Mouse (Mus musculus) gastrocnemius, adult 2 months (tissue): ENCODE data around the gene AY761185. TPM values are rescaled to one million over a fixed set of nuclear protein-coding genes. Genes with fewer than 3 reads are reported as not detected.
"Not testable (repeated sequence)": the region's sequence is repeated elsewhere in the genome, so short reads cannot be mapped to it uniquely, and the experiment has no call there.

Experiments
- DNase-seq: peaks from one replicate; pipeline ENCODE4 v3.0.0; 2022
- H3K27ac ChIP-seq: fragments of 200-600 bp; 2 replicates; pipeline ENCODE4 v1.8.1; 2022; ENCODE audit warnings: mild to moderate bottlenecking
- H3K4me3 ChIP-seq: fragments of 200-600 bp; 2 replicates; pipeline ENCODE4 v1.8.1; 2022; ENCODE audit warnings: mild to moderate bottlenecking, moderate library complexity
- CTCF ChIP-seq: fragments of 200-600 bp; IDR thresholded peaks from 2 replicates; pipeline ENCODE4 v1.8.1; 2022; ENCODE audit warnings: antibody characterized with exemption, mild to moderate bottlenecking, moderate library complexity
- intact Hi-C: fragments of 180-260 bp; cut with DNase I; formaldehyde crosslinking; loops from one replicate; pipeline ENCODE4 v1.15.1; 2025
- long read RNA-seq, 2 experiments: library from polyadenylated mRNA; stranded (forward); transcript quantifications; one replicate each; pipeline ENCODE4 v2.0.0; 2021
- total RNA-seq, 2 experiments: library from RNA; stranded (reverse); gene quantifications; 2 replicates each; pipeline ENCODE4 v1.2.3; 2021

AY761185 gene
- total RNA-seq = not detected
- long read RNA-seq, experiment 1 = 0 reads
- long read RNA-seq, experiment 2 = 0 reads

- H3K4me3 ChIP-seq = no peak within 1 kb of the TSS
- H3K27ac ChIP-seq = no peak within 1 kb of the TSS
- intact Hi-C loops = no loop called here
- no peak for DNase-seq
- no peak for TF ChIP-seq CTCF
Measured at GRCm38 (mm10) chr8:20944610-20945009, at the start of gene AY761185. TSS of gene AY761185 (minus strand) at chr8:20944710.

DNA sequence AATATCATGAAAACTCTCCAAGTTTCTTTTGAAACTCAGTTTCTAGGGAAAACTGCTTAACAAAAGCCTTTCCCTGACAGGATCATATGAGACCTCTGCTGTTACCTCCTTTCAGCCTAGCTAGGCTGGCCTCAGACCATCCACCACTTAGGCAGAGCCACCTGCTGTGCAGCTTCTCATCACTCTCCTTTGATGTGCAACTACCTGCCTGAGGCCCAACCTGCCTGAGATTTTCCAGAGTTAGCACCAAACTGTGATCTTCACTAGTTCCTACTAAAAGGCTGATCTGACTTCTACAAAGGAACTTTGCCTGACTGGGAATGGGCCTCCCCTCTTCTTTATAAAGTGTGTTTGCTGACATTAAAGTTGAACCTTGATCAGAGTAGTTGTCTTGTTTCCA lies 49.5 kb upstream of the AY761185 start:
- intact Hi-C loops, DNase-seq, H3K4me3 ChIP-seq, H3K27ac ChIP-seq: not testable (repeated sequence)

DNA sequence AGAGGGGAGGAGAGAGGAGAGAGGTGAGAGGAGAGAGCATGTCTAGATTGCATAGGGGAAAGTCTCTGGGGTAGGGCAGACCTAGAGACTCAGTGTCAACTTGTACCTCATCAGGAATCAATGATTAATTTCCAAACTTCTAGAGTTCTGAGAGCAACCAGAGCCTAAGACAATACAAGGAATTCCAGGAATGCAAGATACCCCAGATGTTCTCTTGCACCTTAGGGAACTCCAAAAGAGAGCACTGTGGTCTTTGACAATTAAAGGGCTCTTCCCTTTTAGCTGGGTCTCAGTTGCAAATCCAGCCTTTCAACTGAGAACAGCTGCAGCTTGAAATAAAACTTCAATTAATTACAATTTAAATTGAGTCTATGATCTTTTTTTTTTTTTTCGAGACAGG lies 35.3 kb upstream of the AY761185 start:
- no peak for TF ChIP-seq CTCF
- DNase-seq = no peak
- intact Hi-C loops = no loop called here
- H3K27ac ChIP-seq = no peak overlapping the region
- no peak overlapping the region for H3K4me3 ChIP-seq

DNA sequence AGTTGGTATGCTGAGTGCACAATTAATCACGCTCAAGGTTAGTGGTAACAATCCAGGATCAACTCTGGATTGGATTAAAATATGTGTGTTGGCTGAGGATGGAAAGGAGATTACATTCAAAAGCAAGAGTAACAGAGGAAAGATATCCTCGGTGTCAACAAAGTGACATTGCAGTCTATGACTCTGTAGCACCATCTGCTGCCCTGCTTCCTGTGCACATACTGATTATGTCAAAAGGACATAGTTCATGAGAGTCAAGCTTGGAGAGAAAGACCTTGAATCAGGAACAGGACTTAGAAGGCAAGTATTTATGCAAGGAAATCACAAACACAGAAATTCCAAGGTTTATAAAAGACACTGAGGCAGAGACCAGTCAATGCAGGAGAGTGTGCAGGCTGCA lies 20.0 kb upstream of the AY761185 start:
- DNase-seq = no peak
- H3K27ac ChIP-seq = no peak overlapping the region
- intact Hi-C loops = no loop called here
- TF ChIP-seq CTCF = no peak
- no peak overlapping the region for H3K4me3 ChIP-seq

- Histone ChIP-seq H3K4me3 (no peak within 1 kb of the TSS), H3K27ac (no peak within 1 kb of the TSS)
- no peak for DNase-seq
- intact Hi-C loops = no loop called here
- TF ChIP-seq CTCF = no peak
Measured at GRCm38 (mm10) chr8:20921971-20922370, 22.5 kb downstream of the AY761185 start, which contains the start of gene Gm6040. TSS of gene Gm6040 (minus strand) at chr8:20922071.

GRCm38 (mm10) chr8:20912288-20912687 lies 32.2 kb downstream of the AY761185 start:
- TF ChIP-seq CTCF = no peak
- intact Hi-C loops = no loop called here
- DNase-seq = no peak

DNA sequence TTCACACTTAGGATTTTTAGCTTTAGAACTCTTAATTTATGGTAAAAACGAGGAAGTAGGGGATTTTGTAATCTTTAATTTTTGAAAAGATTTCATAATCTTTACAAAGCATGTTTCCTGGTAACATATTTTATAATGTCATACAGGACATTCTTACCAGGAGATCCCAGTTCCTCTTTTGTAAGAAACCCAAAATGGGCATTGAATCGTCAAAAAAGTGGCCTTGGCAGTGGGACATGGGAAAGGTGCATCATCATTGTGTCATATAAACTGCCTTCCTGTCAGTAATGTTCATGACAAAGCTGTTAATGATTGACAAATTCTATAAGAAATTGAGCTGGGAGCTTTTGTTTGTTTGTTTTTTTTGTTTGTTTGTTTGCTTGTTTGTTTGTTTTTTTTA lies 36.3 kb downstream of the AY761185 start:
- H3K4me3 ChIP-seq = no peak overlapping the region
- TF ChIP-seq CTCF = no peak
- no peak overlapping the region for H3K27ac ChIP-seq
- DNase-seq = no peak
- intact Hi-C loops = no loop called here

More at GRCm38 (mm10) chr8:20912288-20912687, 32.2 kb downstream of the AY761185 start:
- Histone ChIP-seq H3K4me3 (no peak overlapping the region), H3K27ac (no peak overlapping the region)

DNA sequence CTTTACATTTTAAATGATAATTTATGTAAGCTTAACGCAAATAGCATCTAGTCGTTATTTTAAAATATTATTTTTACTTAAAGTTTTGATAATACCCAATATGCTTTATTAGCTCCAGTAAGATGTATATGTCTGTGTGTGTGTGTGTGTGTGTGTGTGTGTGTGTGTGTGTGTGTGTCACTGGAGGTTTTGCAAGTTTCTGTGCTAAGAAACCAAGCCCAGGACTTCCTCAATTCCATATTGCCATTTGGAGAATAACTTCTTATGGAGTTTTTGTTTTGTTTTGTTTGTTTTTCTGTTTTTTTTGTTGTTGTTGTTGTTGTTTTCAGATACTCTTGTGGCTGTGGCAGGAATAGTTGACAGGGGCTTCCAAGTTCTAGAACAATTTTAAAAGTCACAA lies 37.4 kb downstream of the AY761185 start:
- intact Hi-C loops = no loop called here
- H3K4me3 ChIP-seq = no peak overlapping the region
- no peak for DNase-seq
- no peak overlapping the region for H3K27ac ChIP-seq
- no peak for TF ChIP-seq CTCF

- TF ChIP-seq CTCF = no peak
- no peak for DNase-seq
- intact Hi-C loops = no loop called here
Measured at GRCm38 (mm10) chr8:20902527-20902926, 42.0 kb downstream of the AY761185 start, which contains the start of gene Gm15056. TSS of gene Gm15056 (minus strand) at chr8:20902627.

More at GRCm38 (mm10) chr8:20902527-20902926, 42.0 kb downstream of the AY761185 start, which contains the start of gene Gm15056:
- Histone ChIP-seq H3K4me3 (no peak within 1 kb of the TSS), H3K27ac (no peak within 1 kb of the TSS)

Other genes starting within 250 kb of the AY761185 start
- gene Defb33, start 52.0 kb downstream of the AY761185 start, total RNA-seq = not detected
- not detected for gene Gm15056, start 42.1 kb downstream of the AY761185 start, total RNA-seq
- gene Gm6040, start 22.6 kb downstream of the AY761185 start, total RNA-seq = not detected
- gene Defa21, start 80.8 kb upstream of the AY761185 start, total RNA-seq = not detected
- gene Defa23, start 110.3 kb upstream of the AY761185 start, total RNA-seq = not detected
- not detected for gene Defa35, start 120.3 kb upstream of the AY761185 start, total RNA-seq
- not detected for gene Defa25, start 139.7 kb upstream of the AY761185 start, total RNA-seq
- gene Gm14851, start 151.3 kb upstream of the AY761185 start, total RNA-seq = not detected
- not detected for gene Defa30, start 189.9 kb upstream of the AY761185 start, total RNA-seq
- not detected for gene Defa22, start 217.6 kb upstream of the AY761185 start, total RNA-seq
- gene Defa31, start 246.9 kb upstream of the AY761185 start, total RNA-seq = not detected